Mouse (Mus musculus): ENCODE results near the gene Nck2.

GRCm38 (mm10) chr1:43489311-43489710 lies 44.9 kb downstream of the Nck2 start:
- no peak for TF ChIP-seq GATA1 (IDR thresholded peaks at IDR 0.05; ENCODE audit: borderline replicate concordance, low read length)
- no peak for TF ChIP-seq FLI1 (IDR thresholded peaks at IDR 0.05; ENCODE audit: low read length)

All from megakaryocyte, embryonic 14.5 days (primary cell).